Mouse (Mus musculus): ENCODE results near the gene Pde2a. TPM values are rescaled to one million over a fixed set of nuclear protein-coding genes. Genes with fewer than 3 reads are reported as not detected.

Pde2a gene
- total and polyA plus RNA-seq, 3 experiments, result 0.08 to 0.40 TPM; not detected in 1

- peaks cover 12 to 18% of the 10 kb centered on the region in 2 experiments for H3K4me1 ChIP-seq (ENCODE audit: control insufficient read depth in 1 of 2, insufficient read depth in 2 of 2)
- H3K36me3 ChIP-seq (replicated peaks in 1 of 2; ENCODE audit: control insufficient read depth in 1 of 2, insufficient read depth in 1 of 2, low read length in 1 of 2), result no peaks in the 10 kb centered on the region
- no peak overlapping the region for H3K4me3 ChIP-seq (replicated peaks in 1 of 3; ENCODE audit: low read depth in 2 of 3, low read length in 2 of 3, poor library complexity in 1 of 3)
- no peaks in the 10 kb centered on the region for H3K79me2 ChIP-seq (replicated peaks; ENCODE audit: control insufficient read depth, extremely low read depth, insufficient read depth, poor library complexity, severe bottlenecking)
- H3K9me3 ChIP-seq (replicated peaks; ENCODE audit: low read length), result no peaks in the 10 kb centered on the region
- dilution Hi-C loops (cut with MboI; ENCODE audit: extremely low pct_ligation_motif_present, extremely low pct_unique_long_range_greater_than_20kb, low sequenced_read_pairs), result no loop called here
- no peak overlapping the region for H3K4me2 ChIP-seq (ENCODE audit: insufficient read depth, low read depth, poor library complexity, severe bottlenecking)
- no peak for DNase-seq (ENCODE audit: extremely low read depth)
- TF ChIP-seq JUND (conservative IDR thresholded peaks at IDR 0.05; ENCODE audit: low read depth, low read length), result no peak
- no peak for TF ChIP-seq CTCF (conservative IDR thresholded peaks at IDR 0.05 in 1 of 2, IDR thresholded peaks at IDR 0.05 in 1 of 2; ENCODE audit: low read depth in 2 of 2, low read length in 2 of 2)
- no peak for TF ChIP-seq CHD2 (IDR thresholded peaks at IDR 0.05; ENCODE audit: low read length)
- peaks cover 65% of the 10 kb centered on the region for H3K27me3 ChIP-seq (replicated peaks)
- H3K9ac ChIP-seq (ENCODE audit: insufficient read depth, low read depth), result no peak overlapping the region
- in situ Hi-C loops (cut with MboI; ENCODE audit: low pct_ligation_motif_present, low pct_unique_long_range_greater_than_20kb, low sequenced_read_pairs), result loop anchor here (25.0 kb wide), 1 partner anchor 101 kb away; the partner anchor contains the start of genes Gm45837 and Pde2a
- no peak overlapping the region for H3K27ac ChIP-seq (ENCODE audit: insufficient read depth, low read depth)
Observed at GRCm38 (mm10) chr7:101513655-101514054, 92.2 kb downstream of the Pde2a start.

- Histone ChIP-seq H3K4me1 (ENCODE audit: control insufficient read depth in 1 of 2, insufficient read depth in 2 of 2) (peaks cover 3 to 7% of the 10 kb centered on the region in 2 experiments), H3K9ac (ENCODE audit: insufficient read depth, low read depth) (no peak overlapping the region), H3K4me3 (replicated peaks in 1 of 3; ENCODE audit: low read depth in 2 of 3, low read length in 2 of 3, poor library complexity in 1 of 3) (no peak overlapping the region), H3K27me3 (replicated peaks) (peaks cover 72% of the 10 kb centered on the region), H3K9me3 (replicated peaks; ENCODE audit: low read length) (peaks cover 8% of the 10 kb centered on the region), H3K36me3 (replicated peaks in 1 of 2; ENCODE audit: control insufficient read depth in 1 of 2, insufficient read depth in 1 of 2, low read length in 1 of 2) (no peaks in the 10 kb centered on the region), H3K4me2 (ENCODE audit: insufficient read depth, low read depth, poor library complexity, severe bottlenecking) (no peak overlapping the region), H3K79me2 (replicated peaks; ENCODE audit: control insufficient read depth, extremely low read depth, insufficient read depth, poor library complexity, severe bottlenecking) (no peaks in the 10 kb centered on the region), H3K27ac (ENCODE audit: insufficient read depth, low read depth) (no peak overlapping the region)
- TF ChIP-seq JUN (IDR thresholded peaks at IDR 0.05; ENCODE audit: insufficient read depth, low read depth, low read length) (no peak), CHD1 (IDR thresholded peaks at IDR 0.05; ENCODE audit: low read depth, low read length) (no peak), ZC3H11A (IDR thresholded peaks at IDR 0.05; ENCODE audit: low read depth, low read length) (no peak), USF1 (IDR thresholded peaks at IDR 0.05; ENCODE audit: low read depth, low read length) (no peak), ZKSCAN1 (IDR thresholded peaks at IDR 0.05; ENCODE audit: borderline replicate concordance, low read depth, low read length) (no peak), MAX (IDR thresholded peaks at IDR 0.05; ENCODE audit: low read length) (no peak), HCFC1 (IDR thresholded peaks at IDR 0.05; ENCODE audit: low read depth, low read length) (no peak), UBTF (IDR thresholded peaks at IDR 0.05; ENCODE audit: low read depth, low read length) (no peak), TCF12 (IDR thresholded peaks at IDR 0.05; ENCODE audit: low read depth, low read length) (no peak), IRF4 (IDR thresholded peaks at IDR 0.05; ENCODE audit: low read depth, low read length) (no peak), NRF1 (IDR thresholded peaks at IDR 0.05; ENCODE audit: low read depth, low read length) (no peak), TBP (conservative IDR thresholded peaks at IDR 0.05; ENCODE audit: low read depth, low read length) (no peak)
- dilution Hi-C loops (cut with MboI; ENCODE audit: extremely low pct_ligation_motif_present, extremely low pct_unique_long_range_greater_than_20kb, low sequenced_read_pairs) (no loop called here), in situ Hi-C loops (cut with MboI; ENCODE audit: low pct_ligation_motif_present, low pct_unique_long_range_greater_than_20kb, low sequenced_read_pairs) (loop anchor here (25.0 kb wide), 1 partner anchor 102 kb away; the partner anchor contains the start of genes Gm45837 and Pde2a)
- DNase-seq (ENCODE audit: extremely low read depth), result no peak
Observed at GRCm38 (mm10) chr7:101514768-101515167, 93.3 kb downstream of the Pde2a start.

Data from CH12.LX (cell line).